Mouse (Mus musculus): ENCODE results near the gene Gpatch8. TPM values are rescaled to one million over a fixed set of nuclear protein-coding genes. Genes with fewer than 3 reads are reported as not detected.

Gene Gpatch8
- total and polyA plus RNA-seq, 3 experiments: 11.5 to 24.7 (median 16.6) TPM

DNA sequence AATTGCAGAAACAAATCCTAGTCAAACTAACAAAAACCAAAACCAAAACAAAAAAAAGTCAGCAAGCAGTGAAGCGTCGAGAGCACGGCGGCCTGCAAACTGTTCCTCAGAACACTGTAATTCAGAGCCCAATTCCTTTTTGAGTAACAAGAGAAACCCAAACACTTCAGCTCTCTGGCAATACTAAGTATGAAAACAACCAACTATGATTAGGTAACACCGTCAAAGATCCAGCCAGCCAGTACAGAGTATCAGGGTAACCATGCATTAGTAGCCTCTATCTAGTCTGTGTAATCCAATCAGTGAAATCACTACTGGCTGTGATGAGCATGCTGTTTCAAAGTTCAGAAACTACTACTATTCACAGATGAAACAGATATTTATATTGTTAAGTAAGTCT is 60.5 kb downstream of the Gpatch8 start:
- H3K79me2 ChIP-seq (replicated peaks; ENCODE audit: control insufficient read depth, extremely low read depth, insufficient read depth, poor library complexity, severe bottlenecking): no peaks in the 10 kb centered on the region; the same call in 1 of the 2 replicates

DNA sequence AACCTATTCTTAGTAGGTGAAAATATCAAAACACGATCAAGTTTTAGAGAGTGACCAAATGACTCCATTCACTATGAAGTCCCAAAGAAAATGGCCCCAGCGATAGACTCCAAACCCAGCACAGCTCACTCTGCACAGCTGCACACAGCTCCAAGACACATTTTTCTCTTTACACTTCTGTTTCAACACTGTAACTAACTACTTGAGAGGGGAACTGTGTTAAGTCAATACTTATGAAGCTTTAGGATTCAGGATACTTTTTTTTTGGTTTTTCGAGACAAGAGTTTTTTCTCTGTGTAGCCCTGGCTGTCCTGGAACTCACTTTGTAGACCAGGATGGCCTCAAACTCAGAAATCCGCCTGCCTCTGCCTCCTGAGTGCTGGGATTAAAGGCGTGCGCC is 61.1 kb downstream of the Gpatch8 start:
- dilution Hi-C loops (cut with MboI; ENCODE audit: extremely low pct_ligation_motif_present, extremely low pct_unique_long_range_greater_than_20kb, low sequenced_read_pairs): no loop called here
- Histone ChIP-seq H3K79me2 (replicated peaks; ENCODE audit: control insufficient read depth, extremely low read depth, insufficient read depth, poor library complexity, severe bottlenecking) (no peaks in the 10 kb centered on the region; the same call in 1 of the 2 replicates), H3K4me1 (ENCODE audit: control insufficient read depth in 1 of 2, insufficient read depth in 2 of 2) (no peaks in the 10 kb centered on the region), H3K27ac (ENCODE audit: insufficient read depth, low read depth) (no peak overlapping the region), H3K4me2 (ENCODE audit: insufficient read depth, low read depth, poor library complexity, severe bottlenecking) (no peak overlapping the region), H3K4me3 (replicated peaks in 1 of 3; ENCODE audit: low read depth in 2 of 3, low read length in 2 of 3, poor library complexity in 1 of 3) (no peak overlapping the region), H3K9me3 (replicated peaks; ENCODE audit: low read length) (no peaks in the 10 kb centered on the region), H3K27me3 (replicated peaks) (no peaks in the 10 kb centered on the region), H3K36me3 (replicated peaks in 1 of 2; ENCODE audit: control insufficient read depth in 1 of 2, insufficient read depth in 1 of 2, low read length in 1 of 2) (peaks cover 43 to 71% of the 10 kb centered on the region in 2 experiments), H3K9ac (ENCODE audit: insufficient read depth, low read depth) (no peak overlapping the region)
- no peak for DNase-seq (ENCODE audit: extremely low read depth)
- no peak for TF ChIP-seq MAFK (IDR thresholded peaks at IDR 0.05; ENCODE audit: insufficient replicate concordance, low read length)
- no peak for TF ChIP-seq UBTF (IDR thresholded peaks at IDR 0.05; ENCODE audit: low read depth, low read length)
- TF ChIP-seq NRF1 (IDR thresholded peaks at IDR 0.05; ENCODE audit: low read depth, low read length): no peak
- no peak for TF ChIP-seq CHD1 (IDR thresholded peaks at IDR 0.05; ENCODE audit: low read depth, low read length)
- TF ChIP-seq MAX (IDR thresholded peaks at IDR 0.05; ENCODE audit: low read length): no peak
- TF ChIP-seq ETS1 (conservative IDR thresholded peaks at IDR 0.05; ENCODE audit: low read depth, low read length): no peak
- TF ChIP-seq MXI1 (IDR thresholded peaks at IDR 0.05; ENCODE audit: low read depth, low read length): no peak
- TF ChIP-seq ELF1 (IDR thresholded peaks at IDR 0.05; ENCODE audit: low read depth, low read length): no peak
- no peak for TF ChIP-seq GABPA (IDR thresholded peaks at IDR 0.05; ENCODE audit: insufficient replicate concordance, low read depth, low read length)
- no peak for TF ChIP-seq JUN (IDR thresholded peaks at IDR 0.05; ENCODE audit: insufficient read depth, low read depth, low read length)
- TF ChIP-seq IRF4 (IDR thresholded peaks at IDR 0.05; ENCODE audit: low read depth, low read length): no peak
- in situ Hi-C loops (cut with MboI; ENCODE audit: low pct_ligation_motif_present, low pct_unique_long_range_greater_than_20kb, low sequenced_read_pairs): no loop called here

More for the DNA sequence above, 60.5 kb downstream of the Gpatch8 start:
- dilution Hi-C loops (cut with MboI; ENCODE audit: extremely low pct_ligation_motif_present, extremely low pct_unique_long_range_greater_than_20kb, low sequenced_read_pairs) (no loop called here), in situ Hi-C loops (cut with MboI; ENCODE audit: low pct_ligation_motif_present, low pct_unique_long_range_greater_than_20kb, low sequenced_read_pairs) (no loop called here)
- Histone ChIP-seq H3K36me3 (replicated peaks in 1 of 2; ENCODE audit: control insufficient read depth in 1 of 2, insufficient read depth in 1 of 2, low read length in 1 of 2) (peaks cover 43 to 75% of the 10 kb centered on the region in 2 experiments), H3K4me3 (replicated peaks in 1 of 3; ENCODE audit: low read depth in 2 of 3, low read length in 2 of 3, poor library complexity in 1 of 3) (no peak overlapping the region), H3K4me1 (ENCODE audit: control insufficient read depth in 1 of 2, insufficient read depth in 2 of 2) (no peaks in the 10 kb centered on the region), H3K4me2 (ENCODE audit: insufficient read depth, low read depth, poor library complexity, severe bottlenecking) (no peak overlapping the region), H3K27me3 (replicated peaks) (no peaks in the 10 kb centered on the region), H3K9ac (ENCODE audit: insufficient read depth, low read depth) (no peak overlapping the region), H3K27ac (ENCODE audit: insufficient read depth, low read depth) (no peak overlapping the region), H3K9me3 (replicated peaks; ENCODE audit: low read length) (no peaks in the 10 kb centered on the region)
- no peak for TF ChIP-seq KAT2A (IDR thresholded peaks at IDR 0.05; ENCODE audit: insufficient replicate concordance, low read length)
- TF ChIP-seq ZNF384 (IDR thresholded peaks at IDR 0.05; ENCODE audit: low read depth, low read length): no peak
- no peak for TF ChIP-seq POLR2A (IDR thresholded peaks at IDR 0.05; ENCODE audit: low read depth, low read length)
- TF ChIP-seq MXI1 (IDR thresholded peaks at IDR 0.05; ENCODE audit: low read depth, low read length): no peak
- TF ChIP-seq IRF4 (IDR thresholded peaks at IDR 0.05; ENCODE audit: low read depth, low read length): no peak
- no peak for TF ChIP-seq CHD1 (IDR thresholded peaks at IDR 0.05; ENCODE audit: low read depth, low read length)
- no peak for TF ChIP-seq MAX (IDR thresholded peaks at IDR 0.05; ENCODE audit: low read length)
- TF ChIP-seq TCF12 (IDR thresholded peaks at IDR 0.05; ENCODE audit: low read depth, low read length): no peak
- no peak for TF ChIP-seq CHD2 (IDR thresholded peaks at IDR 0.05; ENCODE audit: low read length)
- TF ChIP-seq USF1 (IDR thresholded peaks at IDR 0.05; ENCODE audit: low read depth, low read length): no peak
- no peak for TF ChIP-seq ZKSCAN1 (IDR thresholded peaks at IDR 0.05; ENCODE audit: borderline replicate concordance, low read depth, low read length)
- TF ChIP-seq SMC3 (IDR thresholded peaks at IDR 0.05; ENCODE audit: low read depth, low read length): no peak
- TF ChIP-seq MAFK (IDR thresholded peaks at IDR 0.05; ENCODE audit: insufficient replicate concordance, low read length): no peak
- DNase-seq (ENCODE audit: extremely low read depth): no peak

Measured in CH12.LX (cell line).